ENCODE assay signal across 14 mouse cellular contexts in the genomic region with DNA sequence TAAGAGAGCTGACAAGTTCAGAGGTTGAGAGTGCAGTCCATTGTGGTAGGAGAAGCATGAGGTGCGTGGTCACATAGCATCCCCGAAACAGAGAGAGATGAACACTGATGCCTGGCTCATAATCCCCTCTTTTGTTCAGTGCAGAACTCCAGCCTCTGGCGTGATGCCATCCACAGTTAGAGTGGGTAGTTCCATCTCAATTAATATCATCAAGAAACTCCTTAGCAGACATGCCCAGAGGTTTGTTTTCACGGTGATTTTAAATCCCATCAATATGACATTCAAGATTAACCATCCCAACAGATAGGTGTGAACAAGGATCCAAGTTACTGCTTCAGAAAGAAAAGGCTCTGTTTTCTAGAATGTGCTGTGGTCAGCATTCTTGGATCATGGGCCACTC.
"Had no signal": no experiment of that assay in that cellular context is flagged by ENCODE, and none has a peak within 500 bp of the region (broad histone marks: within the 10 kb centered on the region; RNA-seq: fewer than 3 reads in every experiment).

No protein-coding gene starts in this region.

- H3K4me3 ChIP-seq: midbrain, embryonic 10.5 days; midbrain, embryonic 12.5 days; neural tube, embryonic 12.5 days; stomach, embryonic 15.5 days had no signal

- H3K36me3 ChIP-seq: midbrain, embryonic 10.5 days; midbrain, embryonic 12.5 days; neural tube, embryonic 12.5 days; stomach, embryonic 15.5 days had no signal

- H3K9ac ChIP-seq: lung, embryonic 14.5 days; midbrain, embryonic 12.5 days; neural tube, embryonic 12.5 days; stomach, embryonic 15.5 days had no signal

- H3K4me1 ChIP-seq: midbrain, embryonic 12.5 days; neural tube, embryonic 12.5 days; stomach, embryonic 15.5 days had no signal

- H3K9me3 ChIP-seq: midbrain, embryonic 10.5 days; midbrain, embryonic 12.5 days; neural tube, embryonic 12.5 days; stomach, embryonic 15.5 days had no signal

- DNase-seq: lung, adult 18-20 months; lung, embryonic 14.5 days; lung, postnatal 10 days; lung, postnatal 4 days; midbrain, embryonic 14.5 days; right cerebral cortex, postnatal 14 days; thymus, adult 2 months; thymus, postnatal 25 days; thymus, postnatal 4 days had no signal

- H3K27ac ChIP-seq: midbrain, embryonic 10.5 days; midbrain, embryonic 12.5 days; neural tube, embryonic 12.5 days; stomach, embryonic 15.5 days; stomach, postnatal 0 days had no signal
